Mouse (Mus musculus): ENCODE results near the gene Klk1b27.
"Not testable (repeated sequence)": the region's sequence is repeated elsewhere in the genome, so short reads cannot be mapped to it uniquely, and the experiment has no call there.

Klk1b27 gene

DNA sequence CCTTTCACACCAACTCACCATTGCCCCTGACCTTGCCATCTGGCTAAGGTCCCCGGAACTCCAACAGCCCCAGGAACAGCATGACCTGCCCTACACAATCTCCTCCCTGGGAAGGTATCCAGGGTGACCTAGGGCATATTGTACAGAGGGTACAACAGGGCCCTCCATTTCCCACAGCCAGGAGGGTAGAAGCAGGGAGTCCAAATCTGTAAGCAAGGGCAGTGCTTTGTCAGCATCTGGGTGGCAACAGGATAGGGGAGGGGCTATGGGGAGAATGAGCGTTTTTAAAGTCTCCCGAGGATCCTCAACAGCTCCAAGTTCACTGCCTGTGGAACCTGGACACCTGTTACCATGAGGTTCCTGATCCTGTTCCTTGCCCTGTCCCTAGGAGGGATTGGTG lies at the start of gene Klk1b27:
Gene Klk1b27 (plus strand): TSS at position 301 of the 400 bp plus-strand sequence.
- DNase-seq (ENCODE audit: low read depth, low spot score) = not testable (repeated sequence)

DNA sequence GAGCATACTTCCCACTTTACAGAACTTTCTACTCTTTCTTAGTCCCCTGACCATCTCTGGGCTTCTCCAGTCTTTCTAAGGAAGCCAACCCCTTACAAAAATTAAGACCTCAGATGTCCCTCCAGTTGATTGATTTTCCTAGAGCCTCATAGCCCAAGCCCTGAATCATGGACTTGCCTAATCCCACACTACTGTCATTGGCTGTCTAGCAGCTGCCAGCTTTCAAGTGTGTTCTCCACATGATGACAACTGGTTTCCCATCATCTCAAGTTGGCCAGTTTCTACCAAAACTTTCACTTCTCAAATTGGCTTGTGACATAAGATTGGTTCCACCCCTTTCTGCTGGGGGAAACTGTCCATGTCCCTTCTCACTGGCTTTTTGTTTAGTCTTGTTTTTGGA lies 47.2 kb upstream of the Klk1b27 start:
- no peak for DNase-seq (ENCODE audit: low read depth, low spot score)

DNA sequence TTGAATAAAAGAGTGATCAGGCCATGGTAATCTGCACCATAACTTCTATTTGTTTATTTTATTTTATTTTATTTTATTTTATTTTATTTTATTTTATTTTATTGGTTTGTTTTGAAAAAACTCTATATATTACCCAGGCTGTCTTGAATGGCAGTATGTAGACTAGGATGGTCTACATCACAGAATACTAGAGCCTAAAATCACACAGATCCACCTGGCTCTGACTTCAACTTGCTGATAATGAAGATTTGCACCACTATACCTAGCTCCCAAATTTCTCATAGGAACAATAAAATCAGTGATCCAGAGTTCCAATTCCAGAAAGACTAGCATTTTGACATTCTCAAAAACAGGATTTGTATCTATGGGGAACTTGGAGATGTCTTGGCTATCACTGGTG lies 40.2 kb upstream of the Klk1b27 start, which contains the start of gene Klk1b26:
Gene Klk1b26 (plus strand): TSS at position 301 of the 400 bp plus-strand sequence.
- not testable (repeated sequence) for DNase-seq (ENCODE audit: low read depth, low spot score)

DNA sequence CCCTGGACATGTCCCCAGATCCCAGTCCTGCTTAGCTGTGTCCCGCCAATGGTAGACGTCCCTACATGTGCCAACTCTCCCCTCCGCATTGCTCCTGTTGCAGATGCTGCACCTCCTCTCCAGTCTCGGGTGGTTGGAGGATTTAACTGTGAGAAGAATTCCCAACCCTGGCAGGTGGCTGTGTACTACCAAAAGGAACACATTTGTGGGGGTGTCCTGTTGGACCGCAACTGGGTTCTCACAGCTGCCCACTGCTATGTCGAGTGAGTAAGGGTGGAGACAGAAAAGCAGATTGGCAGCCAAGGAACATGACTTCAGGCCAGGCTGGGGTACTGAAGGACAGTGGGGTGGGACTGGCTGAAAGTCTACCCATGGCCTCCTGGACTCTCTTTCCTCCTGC lies 37.4 kb upstream of the Klk1b27 start:
- not testable (repeated sequence) for DNase-seq (ENCODE audit: low read depth, low spot score)

DNA sequence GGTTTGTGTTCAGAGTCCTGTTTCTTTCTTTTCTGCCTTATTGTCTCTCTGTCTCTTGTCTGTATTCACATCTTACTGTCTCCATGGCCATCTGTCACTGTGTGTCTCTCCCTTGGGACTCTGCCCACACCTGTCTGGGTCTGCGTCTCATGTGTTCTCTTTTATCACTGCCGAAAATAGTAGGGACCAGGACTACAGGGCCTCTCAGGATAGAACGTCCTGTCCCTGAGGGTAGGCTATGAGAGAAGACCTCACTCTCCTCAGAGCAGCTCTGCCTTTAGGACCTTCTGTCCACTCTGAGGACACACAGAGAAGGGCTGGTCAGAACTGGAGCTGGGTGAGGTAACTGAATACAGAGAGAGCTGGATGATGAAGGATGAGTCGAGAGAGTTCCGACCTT lies 37.0 kb upstream of the Klk1b27 start:
- no peak for DNase-seq (ENCODE audit: low read depth, low spot score)

DNA sequence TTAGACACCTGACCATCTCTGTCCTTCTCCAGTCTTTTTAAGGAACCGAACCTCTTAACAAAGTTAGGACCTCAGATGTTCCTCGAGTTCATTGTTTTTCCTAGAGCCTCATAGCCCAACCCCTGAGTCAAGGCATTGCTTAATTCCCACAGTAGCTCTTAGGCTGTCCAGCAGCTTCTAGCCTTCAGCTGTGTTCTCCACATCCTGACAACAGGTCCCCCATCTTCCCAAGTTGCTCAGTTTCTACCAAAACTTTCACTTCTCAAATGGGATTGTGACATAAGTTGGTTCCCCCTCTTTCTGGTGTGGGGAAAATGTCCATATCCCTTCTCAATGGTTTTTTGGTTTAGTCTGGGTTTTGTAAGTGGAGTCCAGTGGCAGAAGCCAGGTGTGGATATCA lies 20.0 kb downstream of the Klk1b27 start:
- no peak for DNase-seq (ENCODE audit: low read depth, low spot score)

DNA sequence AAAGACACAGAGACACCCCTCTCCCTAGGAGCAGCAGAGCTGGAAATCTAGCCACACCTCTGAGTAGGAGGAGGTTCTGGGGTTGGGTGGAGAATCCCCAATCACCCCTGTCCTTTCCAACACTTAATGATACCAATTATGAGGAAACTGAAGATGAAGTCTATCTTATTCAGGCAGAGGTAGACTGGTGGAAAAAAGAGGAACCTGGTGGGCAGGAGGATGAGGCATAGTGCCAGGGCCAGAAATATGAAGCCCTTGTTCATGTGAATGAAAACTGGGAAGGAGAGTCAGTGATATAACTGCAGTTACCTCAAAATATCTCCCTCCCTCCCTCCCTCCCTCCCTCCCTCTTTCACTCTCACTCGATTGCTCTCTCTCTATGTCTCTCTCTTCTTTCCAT lies 25.6 kb downstream of the Klk1b27 start:
- no peak for DNase-seq (ENCODE audit: low read depth, low spot score)

DNA sequence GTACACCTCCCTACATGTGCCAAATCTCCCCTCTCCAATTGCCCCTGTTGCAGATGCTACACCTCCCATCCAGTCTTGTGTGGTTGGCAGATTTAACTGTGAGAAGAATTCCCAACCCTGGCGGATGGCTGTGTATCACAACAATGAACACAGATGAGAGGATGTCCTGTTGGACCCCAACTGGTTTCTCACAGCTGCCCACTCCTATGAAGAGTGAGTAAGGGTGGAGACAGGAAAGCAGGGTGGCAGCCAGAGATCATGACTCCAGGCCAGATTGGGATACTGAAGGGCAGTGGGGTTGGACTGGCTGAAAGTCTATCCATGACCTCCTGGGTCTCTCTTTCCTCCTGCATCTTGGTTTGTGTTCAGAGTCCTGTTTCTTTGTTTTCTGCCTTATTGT lies 44.0 kb downstream of the Klk1b27 start:
- DNase-seq (ENCODE audit: low read depth, low spot score) = no peak

DNA sequence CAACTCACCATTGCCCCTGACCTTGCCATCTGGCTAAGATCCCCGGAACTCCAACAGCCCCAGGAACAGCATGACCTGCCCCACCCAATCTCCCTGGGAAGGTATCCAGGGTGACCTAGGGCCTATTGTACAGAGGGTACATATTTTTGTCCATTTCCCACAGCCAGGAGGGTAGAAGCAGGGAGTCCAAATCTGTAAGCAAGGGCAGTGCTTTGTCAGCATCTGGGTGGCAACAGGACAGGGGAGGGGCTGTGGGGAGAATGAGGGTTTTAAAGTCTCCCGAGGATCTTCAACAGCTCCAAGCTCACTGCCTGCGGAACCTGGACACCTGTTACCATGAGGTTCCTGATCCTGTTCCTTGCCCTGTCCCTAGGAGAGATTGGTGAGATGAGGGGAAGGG lies 49.9 kb downstream of the Klk1b27 start, which contains the start of gene Klk1b21:
Gene Klk1b21 (plus strand): TSS at position 301 of the 400 bp plus-strand sequence.
- DNase-seq (ENCODE audit: low read depth, low spot score) = not testable (repeated sequence)

Data from brain, embryonic 18.5 days (tissue).